Mouse (Mus musculus) mouse embryonic stem cell (cell line): ENCODE results near the gene Snw1.
"Not testable (repeated sequence)": the region's sequence is repeated elsewhere in the genome, so short reads cannot be mapped to it uniquely, and the experiment has no call there.

Source experiments
- in situ Hi-C, 2 experiments: fragments of 300-500 bp; cut with MboI; formaldehyde crosslinking; loops; 1 replicate in 1 of 2; 3 replicates in 1 of 2; pipeline ENCODE4 v1.14.3; 2019 to 2020; ENCODE audit warnings: low sequenced_read_pairs in 2 of 2, low pct_unique_long_range_greater_than_20kb in 1 of 2, mixed read lengths in 1 of 2; ENCODE audit not compliant: unreplicated experiment in 1 of 2

Snw1 gene

DNA sequence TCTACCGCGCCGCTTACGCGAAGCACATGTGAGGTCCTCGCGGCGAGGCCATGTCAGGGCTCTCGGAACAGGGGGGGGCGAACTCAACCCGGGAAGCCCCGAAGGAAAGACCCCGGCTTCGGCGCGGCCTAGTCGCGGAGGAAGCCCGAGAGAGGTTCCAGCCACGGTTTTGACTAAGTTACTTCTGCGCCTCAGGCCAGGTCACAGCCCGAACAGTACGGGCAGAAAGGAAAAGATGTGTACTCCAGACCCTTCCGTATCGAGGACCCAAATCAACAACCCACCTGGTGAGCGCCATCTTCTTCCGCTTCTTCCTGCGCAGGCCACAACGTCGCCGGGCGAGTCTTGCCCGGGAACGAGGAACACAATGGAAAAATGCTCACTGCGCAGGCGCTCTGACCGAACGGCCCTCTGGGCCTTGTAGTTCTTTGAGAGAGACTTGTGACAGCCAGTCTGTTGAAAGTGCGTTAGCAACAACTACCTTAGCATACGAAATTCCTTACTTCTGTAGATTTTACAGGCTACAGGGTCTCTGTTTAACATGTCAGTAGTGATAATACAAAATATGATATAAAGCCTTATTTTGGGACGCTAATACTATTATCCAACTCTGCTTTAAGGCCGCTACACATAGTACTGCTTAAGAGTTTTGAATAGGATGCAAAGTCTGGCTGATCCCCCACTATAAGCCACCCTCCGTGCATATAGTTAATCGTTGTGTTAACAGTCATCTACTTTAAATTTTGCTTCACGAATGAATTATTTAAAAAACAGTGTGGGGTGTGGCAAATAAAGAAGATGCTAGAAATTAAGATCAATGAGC, at the start of gene Snw1:
Gene Snw1, minus strand, starts transcription at position 311 of the 823 bp plus-strand sequence.
- in situ Hi-C loops, result no loop called here

- in situ Hi-C loops, result not testable (repeated sequence)
Observed at GRCm38 (mm10) chr12:87519616-87520015, 47.5 kb upstream of the Snw1 start.

DNA sequence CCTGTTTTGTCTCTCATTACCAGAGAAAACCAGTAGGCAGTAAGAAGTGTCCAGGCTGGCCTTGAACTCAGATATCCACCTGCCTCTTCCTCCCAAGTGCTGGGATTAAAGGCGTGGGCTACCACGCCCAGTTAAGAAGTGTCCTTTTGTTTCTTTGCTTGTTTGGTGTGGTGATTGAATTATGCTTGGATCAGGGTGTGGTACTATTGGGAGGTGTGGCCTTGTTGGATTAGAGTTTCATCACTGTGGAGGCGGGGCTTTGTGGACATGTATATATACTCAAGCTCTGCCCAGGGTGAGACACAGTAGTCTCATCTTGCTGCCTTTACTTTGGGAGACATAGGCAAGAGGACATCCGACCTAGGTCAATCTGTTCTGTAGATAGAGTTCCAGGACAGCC, 41.9 kb upstream of the Snw1 start, which contains the start of gene Gm8300:
Gene Gm8300, plus strand, starts transcription at position 301 of the 400 bp plus-strand sequence.
- in situ Hi-C loops, result not testable (repeated sequence)

- in situ Hi-C loops, result not testable (repeated sequence)
Observed at GRCm38 (mm10) chr12:87494421-87494820, 22.3 kb upstream of the Snw1 start, which contains the start of gene Gm5788. Gm5788 (plus strand) TSS chr12:87494721.

DNA sequence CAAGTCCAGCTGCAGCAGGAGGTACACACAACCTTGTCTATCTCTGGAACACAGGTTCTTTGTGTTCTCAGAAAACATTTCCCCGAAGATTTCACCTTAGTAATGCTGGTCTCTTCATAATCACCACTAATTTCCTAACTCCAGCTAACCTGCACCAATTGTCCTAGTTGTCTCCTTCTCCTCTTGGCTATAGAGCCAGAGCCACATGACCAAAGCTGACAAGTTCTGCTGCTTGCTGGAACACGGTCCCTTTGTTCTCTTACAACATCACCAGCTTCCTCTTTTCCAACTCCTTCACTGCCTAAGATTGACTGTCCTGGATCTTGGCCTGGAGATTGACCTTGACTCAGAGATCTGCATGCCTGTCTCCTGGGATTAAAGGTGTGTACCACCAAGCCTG, 16.6 kb upstream of the Snw1 start:
- in situ Hi-C loops, result not testable (repeated sequence)

- in situ Hi-C loops, result not testable (repeated sequence)
Observed at GRCm38 (mm10) chr12:87482482-87482881, 10.4 kb upstream of the Snw1 start.

GRCm38 (mm10) chr12:87474756-87475155, 2.7 kb upstream of the Snw1 start:
- in situ Hi-C loops, result no loop called here

DNA sequence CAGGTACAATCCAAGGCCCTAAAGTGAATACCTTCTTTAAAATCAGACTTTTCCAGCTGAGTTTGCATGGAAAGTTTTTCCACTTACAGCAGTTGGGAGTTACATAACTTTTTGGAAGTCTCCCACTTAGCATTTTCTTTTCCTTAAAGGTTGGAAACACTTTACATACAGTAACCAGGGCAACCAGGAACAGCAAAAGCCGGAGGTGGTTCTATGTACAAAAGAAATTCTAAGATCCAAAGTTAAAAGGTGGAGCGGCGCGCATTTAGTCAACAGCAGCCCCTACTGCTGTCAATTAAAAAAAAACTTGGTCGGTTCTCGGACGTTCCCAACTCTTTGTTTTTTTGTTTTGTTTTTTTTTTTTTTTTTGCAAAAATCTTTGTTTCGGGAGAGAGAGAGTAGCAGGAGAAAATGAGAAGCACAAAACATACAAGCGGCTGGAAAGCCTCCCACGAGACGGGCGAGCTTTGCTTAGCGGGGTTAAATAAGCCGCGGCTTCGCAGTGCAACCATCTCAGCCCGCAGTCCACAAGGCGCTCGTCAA, 582 bp downstream of the Snw1 start:
- in situ Hi-C loops, result no loop called here

GRCm38 (mm10) chr12:87470263-87471136, 1.6 kb downstream of the Snw1 start:
- in situ Hi-C loops, result no loop called here

- in situ Hi-C loops, result no loop called here
Observed at GRCm38 (mm10) chr12:87464678-87465297, 7.3 kb downstream of the Snw1 start.

DNA sequence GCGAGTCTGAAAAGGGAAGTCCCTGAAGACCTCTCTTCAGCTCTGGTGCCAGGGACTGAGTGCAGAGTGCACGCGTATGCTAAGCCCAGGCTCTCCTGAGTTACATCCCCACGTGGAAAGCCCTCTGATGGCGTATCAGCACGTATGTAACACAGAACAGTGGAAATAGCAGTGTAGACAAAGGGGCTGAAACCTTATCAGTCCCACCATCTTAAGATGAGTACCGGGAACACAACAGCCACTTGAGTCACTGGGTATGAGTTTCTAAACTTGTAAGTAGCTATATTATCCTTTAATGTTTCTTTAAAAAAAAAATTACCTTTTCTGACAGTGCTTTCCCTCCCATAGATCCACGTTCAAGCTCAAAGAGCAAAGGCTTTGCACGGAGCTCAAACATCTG, 22.6 kb downstream of the Snw1 start:
- in situ Hi-C loops, result no loop called here

DNA sequence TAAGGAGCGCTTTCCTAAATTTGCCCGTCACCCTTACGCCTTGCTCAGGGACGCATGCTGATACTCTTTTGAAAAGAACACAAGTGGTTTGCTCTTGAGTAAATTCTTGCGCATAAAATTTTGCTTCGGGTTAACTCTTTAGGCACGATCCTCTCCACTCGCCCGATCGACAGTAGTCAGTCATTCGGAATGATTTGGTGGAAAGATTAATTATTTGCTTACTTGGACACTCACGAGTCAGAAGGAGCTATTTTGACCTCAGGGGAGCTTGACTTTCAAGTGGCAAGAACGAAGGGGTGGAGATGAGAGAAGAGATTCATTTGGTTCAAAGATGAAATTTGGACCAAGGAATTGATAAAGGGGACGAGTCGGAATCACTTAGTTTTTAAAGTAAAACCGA, 27.9 kb downstream of the Snw1 start:
- in situ Hi-C loops, result no loop called here

GRCm38 (mm10) chr12:87443700-87444122, 28.4 kb downstream of the Snw1 start, which contains the start of the genes Slirp and Alkbh1:
Slirp (plus strand) TSS chr12:87443896.
Alkbh1 (minus strand) TSS chr12:87444017.
- in situ Hi-C loops, result no loop called here

GRCm38 (mm10) chr12:87443115-87443699, 28.9 kb downstream of the Snw1 start:
- in situ Hi-C loops, result no loop called here

GRCm38 (mm10) chr12:87442177-87443114, 29.6 kb downstream of the Snw1 start:
- in situ Hi-C loops, result no loop called here

DNA sequence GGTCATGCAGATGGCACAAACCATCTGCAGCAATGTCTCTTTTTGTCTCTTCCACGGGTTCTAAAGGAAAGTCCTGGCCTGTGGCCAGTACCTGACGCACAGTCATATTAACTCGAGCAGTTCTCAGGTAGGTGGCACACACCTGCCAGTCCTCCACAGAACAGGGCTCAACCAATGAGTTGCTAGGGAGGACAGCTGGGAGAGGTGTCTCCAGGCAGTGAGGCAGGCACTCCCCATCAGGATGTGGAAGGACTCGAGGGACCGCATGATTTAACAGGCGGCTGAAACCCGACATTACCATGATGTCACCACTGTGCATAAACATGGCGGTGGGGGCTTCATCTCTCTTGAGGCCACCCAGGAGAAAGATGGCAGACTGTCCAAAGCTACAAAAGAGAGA, 43.2 kb downstream of the Snw1 start:
- in situ Hi-C loops, result no loop called here

DNA sequence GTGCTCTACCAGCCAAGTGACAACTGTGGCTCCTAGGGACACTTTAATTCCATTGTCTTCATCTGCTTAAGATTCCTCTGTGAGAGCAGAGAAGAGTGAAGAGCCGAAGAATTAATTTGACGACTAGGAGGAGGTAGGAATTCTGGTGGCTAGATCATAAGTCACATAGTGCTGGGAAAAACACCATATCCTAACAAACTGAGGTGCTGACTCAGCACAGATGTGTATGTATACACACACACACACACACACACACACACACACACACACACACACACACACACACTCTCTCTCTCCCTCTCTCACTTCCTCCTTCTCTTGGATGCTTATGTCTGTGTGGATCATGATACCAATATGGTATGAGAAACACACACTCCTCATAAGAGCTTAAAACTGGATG, 43.8 kb downstream of the Snw1 start:
- in situ Hi-C loops, result no loop called here
